Mouse (Mus musculus) megakaryocyte progenitor cell, adult 5-6 weeks (primary cell): ENCODE measurements at regions not wholly inside any gene's neighbourhood (a gene's known extent, or its start where the extent isn't known, plus 50 kb on each side); places are given as distances from the start of the nearest gene placed in this dataset.

Source experiments
- ATAC-seq: replicated peaks from 2 replicates; pipeline ENCODE4 v1.8.0; 2016; ENCODE audit warnings: mild to moderate bottlenecking, moderate TSS enrichment, inconsistent platforms; ENCODE audit not compliant: poor library complexity

DNA sequence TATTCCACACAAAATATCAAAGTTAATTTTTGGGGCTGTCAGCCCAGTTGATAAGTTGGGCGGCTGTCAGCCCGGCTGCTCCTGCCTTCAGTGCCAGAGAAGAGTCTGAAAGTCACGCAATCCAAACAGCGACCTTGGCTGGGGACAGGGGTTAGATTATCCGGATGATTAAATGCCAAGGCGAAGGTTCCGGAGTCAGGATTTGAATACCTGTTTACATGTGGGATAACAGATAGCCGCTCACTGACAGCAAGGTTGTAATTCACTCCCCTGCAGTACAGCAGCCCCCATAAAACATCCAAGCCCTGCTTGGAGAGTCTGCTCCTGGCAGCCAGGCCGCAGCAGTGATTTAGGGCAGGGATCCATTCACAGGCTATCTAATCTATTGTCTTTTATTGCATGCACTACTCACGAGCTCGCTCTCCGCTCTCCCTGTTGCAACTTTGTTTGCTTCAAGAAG is 388.3 kb downstream of the Gm45692 start:
- ATAC-seq = no peak

DNA sequence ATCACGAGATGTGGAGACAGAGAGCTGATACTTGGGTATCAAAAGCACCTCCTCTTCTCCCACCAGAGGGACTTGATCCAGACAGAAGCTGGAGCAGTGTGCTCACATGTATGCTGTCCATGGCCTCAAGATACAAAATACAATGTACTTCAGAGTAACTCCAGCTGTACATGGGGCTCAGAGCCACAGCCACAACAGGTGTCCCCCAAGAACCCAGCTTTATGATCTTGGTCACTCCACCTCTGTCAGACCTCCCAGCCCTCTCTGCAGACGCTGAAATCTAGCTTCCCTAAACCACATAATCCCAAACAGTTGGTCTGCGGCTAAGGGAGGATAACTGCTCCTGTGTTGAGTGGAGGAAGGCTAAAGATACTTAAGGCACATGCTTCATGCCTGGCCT is 389.9 kb downstream of the Gm45692 start:
- no peak for ATAC-seq

DNA sequence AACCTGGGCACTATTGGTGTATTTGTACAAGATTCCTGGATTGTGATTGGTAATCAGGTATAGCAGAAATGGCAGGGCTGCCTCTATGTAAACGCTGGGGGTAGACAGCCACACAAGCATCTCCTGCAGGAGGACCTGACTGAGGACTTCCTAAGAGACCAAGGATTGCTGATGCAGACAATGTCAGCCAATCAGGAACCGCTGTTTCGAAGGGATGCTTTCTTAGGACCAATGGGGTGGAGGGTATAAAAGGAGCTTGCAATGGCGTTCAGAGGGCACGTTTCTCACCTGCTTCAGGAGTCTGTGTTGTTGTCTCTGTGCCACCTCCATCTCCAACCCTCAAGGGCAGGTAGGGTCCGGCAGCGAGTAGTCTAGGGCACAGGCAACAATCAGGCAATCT is 393.7 kb downstream of the Gm45692 start:
- ATAC-seq = no peak

DNA sequence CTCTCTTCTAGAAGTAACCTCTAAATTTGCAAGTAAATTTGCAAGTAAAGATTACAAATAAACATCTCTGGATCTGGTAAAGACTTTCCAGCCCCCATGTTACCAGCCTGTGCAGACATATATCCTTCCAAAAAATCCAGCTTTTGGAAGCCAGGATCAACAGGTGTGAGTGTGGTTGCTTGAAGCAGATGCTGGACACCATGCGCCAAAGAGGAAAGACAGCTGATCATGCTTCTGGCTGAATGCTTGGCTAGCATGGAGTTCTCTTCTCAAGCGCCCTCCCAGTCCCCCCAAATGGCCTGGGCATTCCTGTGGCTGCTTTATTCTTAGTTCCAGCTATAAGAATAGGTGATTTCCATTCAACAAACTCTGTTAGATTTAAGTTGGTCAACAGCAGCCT is 404.9 kb downstream of the Gm45692 start:
- ATAC-seq = no peak

DNA sequence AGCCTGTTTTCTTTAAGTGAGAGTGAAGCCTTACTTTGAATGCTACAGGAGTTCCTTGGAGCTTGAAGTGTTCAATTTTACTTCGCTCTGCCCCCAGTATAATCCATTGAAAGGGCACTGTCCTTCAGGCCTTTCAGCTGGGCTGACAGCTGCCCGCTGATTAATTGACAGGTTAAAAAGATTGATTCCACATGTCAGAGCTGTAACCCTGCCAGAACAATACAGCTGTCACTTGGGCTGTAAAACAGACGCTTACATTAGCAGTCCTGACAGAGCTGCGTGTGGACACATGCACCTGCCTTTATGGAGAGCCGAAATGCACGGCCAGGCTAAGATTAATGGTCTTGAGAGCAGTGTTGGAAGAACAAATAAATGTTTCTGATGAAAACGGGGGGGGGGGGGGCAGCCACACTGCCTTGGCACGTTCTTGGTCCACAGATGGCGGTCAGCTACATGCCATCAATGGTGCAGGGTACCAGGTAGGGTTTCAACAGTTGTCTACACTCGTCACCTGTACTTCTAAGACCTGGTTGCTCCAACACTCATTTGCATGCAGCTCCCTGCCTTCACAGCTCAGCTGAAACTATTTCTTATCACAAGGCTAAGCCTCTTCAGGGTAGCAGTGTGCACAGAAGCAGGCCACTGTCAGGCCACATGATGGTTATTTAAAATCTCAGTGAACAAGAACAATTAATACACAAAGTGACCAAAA is 407.3 kb downstream of the Gm45692 start:
- no peak for ATAC-seq

DNA sequence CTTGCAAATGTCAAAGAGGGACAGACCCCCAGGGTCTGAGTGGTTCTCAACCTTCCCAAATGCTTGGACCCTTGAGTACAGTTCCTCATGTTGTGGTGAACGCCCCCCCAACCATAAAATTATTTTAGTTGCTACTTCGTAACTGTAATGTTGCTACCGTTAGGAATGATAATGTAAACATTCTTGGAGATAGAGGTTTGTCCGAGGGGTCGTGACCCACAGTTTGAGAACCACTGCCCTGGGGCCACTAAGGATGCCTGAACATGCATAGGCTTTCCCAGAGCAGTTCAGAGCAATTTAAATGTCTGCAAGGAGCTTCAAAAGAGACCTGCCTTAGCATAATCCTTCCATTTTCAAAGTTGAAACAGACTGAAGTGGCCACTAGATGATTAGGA is 407.8 kb downstream of the Gm45692 start:
- ATAC-seq = no peak

DNA sequence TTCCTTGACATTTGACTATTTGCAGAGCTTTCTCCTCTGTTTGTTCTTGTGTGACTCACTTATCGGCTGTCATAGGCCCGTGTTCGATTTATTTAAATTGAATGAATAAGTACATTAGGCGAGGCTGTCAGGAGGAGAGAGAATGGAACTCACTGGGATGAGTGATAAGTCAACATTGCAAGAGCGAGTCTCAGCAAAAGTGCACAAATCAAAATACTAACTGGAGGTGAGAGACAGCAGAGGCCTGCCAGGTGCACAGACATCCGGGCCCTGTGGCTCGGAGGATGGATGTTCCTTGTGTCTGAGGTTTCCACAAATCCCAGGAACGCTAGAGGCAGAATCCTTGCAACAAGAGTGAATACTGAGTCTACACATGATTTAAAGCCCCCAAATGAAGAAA is 410.6 kb downstream of the Gm45692 start:
- no peak for ATAC-seq

DNA sequence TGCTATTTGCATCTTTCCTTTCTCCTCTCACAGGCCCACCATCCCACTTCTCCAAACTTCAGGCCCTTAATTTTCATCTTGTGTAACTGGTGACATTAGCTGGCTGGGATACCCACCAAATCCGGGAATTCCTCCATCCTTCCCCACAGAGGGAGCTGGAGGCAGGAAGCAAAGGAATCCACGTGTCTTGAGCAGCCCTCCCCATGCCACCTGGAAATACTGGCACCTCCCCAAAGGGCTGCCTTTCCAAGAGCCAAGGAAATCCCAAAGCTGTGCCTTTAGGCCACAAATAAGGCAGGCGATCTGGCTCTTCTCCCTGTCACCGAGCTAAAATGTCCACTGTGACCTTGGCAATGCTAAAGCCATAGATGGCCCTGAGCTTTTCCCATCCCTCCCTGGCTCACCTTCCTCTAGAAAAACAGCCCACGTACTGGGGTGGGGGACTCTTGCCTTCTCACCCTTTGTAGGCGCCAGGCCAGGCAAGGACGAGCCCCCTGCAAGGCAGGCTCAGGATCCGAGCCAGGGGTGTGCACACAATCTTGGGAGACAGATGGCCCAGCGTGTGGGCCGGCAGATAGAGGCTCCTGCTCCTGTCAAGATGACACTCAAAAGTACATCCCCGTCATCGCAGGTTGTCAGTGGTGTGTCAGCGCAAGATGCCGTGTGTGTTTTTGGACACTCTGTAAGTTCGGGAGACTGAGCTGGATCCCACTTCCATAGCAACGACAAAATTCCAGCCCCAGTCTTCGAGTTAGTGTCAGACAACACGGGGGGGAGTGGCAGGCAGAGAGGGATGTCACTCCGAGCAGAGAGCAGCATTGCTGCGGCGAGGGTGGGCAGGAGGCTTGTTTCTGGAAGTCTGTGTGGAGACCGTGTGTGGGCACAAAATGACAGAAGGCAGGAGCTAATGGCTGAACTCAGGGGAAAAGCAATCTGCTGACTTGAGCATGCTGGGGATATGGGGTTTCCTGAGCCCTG is 414.4 kb downstream of the Gm45692 start:
- ATAC-seq = no peak

DNA sequence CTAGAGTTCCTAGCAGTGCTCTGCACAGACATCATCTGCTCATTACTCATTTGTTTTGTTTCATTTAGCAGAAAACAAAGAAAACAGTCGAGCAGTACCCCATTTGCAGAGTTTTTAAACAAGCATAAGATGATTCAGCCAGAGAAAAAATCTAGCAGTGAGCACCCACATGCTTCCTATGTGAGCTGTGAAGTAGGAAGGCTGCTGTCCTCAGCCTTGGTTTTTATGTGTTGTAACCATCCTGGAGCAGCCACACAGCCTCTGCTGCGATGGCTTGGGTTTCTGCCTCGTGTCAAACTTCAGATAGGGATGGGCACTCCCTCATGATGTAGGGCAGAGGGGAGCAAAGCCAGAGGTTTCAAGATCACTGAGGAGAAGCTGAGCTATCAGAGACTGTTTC is 416.5 kb downstream of the Gm45692 start:
- no peak for ATAC-seq

DNA sequence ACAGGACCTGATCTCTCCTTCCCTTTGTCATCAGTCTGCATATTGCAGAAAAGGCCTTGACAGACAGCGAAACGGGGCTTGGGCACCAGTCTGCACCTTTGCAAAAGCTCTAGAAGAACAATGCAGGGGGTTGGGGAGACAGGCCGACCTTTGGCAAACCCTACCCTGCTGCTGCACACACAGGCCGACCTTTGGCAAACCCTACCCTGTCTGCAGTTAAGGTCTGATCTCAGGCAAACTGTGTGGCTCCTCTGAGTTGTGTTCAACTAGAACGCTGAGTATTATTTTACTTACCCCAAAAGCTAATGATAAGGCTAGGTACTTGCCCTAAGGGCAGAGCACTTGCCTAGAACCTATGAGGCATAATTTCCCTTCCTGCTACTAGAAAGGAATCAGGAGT is 423.4 kb upstream of the Zfp703 start:
- ATAC-seq = no peak

DNA sequence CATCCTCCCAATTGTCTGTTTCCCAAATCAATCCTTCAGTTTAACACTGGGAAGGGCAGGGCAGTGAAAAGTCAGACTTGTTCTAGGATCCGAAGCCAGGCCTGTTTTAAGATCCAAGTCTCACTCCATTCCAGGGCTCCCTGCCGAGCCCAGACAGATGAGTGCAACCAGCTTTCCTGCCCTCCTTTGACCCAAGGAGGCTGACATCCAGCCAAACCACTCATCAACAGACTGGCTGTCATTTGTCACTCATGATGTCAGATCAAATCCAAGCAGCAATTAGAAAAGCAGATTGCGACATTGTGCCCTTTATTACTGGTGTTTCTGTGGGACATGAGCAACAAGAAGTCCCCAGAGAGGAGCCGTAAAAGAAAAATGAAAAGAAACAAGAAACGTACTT is 417.9 kb upstream of the Zfp703 start:
- no peak for ATAC-seq

DNA sequence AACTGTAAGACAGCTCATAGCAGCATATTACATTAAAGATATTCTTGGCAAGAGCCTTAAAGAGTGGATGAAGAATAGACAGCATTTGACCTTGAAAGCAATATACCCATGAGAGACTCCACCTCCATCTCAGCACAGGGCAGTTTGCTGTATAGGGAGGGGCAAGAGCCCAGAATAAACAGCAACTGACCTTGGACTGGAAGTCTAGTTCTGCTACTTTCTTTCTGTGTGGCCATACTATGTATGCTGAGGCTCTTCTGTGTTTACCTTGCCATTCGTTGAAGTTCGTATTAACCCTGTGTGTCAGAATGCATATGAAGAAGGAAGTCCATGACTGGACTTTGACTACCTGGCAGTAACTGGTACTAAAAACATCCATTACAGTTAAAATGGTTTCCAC is 414.0 kb upstream of the Zfp703 start:
- ATAC-seq = no peak

DNA sequence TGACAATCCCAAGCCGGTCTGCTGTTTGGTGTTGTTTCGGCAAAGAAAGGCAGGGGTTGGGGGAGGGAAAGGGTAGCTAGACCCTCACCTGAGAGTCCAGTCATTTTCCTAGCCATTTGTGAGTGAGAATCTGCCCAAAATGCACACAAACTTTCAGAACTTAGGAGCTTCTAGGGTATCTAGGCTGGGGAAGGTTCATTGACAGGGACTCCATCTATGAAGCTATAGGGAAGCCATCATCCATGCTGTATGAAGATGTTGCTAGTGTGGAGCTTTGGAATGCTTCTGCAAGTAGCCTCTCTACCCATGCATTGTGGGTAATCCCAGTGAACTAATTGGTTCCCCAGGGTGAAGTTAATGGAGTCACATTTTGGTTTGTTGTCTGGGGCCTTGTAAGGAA is 412.9 kb upstream of the Zfp703 start:
- ATAC-seq = no peak

DNA sequence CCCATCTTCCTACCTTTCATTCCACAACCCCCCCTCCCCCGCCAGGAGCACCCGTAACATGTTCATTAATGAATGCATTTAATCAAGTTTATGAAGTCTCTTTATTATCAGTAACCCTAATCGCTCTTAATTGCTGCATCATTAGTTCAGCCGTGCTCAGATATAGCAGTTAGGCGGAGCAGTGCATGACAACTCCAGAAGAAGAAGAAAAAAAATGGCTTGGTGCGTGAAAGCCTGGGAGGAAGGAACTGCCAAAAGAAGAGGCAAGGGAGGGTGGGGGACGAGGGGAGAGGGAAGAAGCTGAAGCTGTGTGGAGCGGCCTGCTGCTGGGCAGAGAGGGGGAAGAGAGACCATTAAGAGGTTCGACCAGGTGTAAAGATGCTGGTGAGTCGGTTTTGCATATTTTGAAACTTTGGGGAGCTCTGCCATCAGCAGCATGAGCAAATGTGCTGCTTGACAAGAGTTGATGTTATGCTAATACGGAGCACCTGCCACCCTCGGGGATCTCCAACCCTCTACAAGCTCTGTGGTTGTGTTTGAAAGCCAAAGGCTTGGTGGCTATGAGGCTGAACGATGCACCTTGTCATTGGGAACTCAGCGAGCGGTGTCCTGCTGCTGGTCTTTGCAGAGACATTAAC is 408.6 kb upstream of the Zfp703 start:
- no peak for ATAC-seq

DNA sequence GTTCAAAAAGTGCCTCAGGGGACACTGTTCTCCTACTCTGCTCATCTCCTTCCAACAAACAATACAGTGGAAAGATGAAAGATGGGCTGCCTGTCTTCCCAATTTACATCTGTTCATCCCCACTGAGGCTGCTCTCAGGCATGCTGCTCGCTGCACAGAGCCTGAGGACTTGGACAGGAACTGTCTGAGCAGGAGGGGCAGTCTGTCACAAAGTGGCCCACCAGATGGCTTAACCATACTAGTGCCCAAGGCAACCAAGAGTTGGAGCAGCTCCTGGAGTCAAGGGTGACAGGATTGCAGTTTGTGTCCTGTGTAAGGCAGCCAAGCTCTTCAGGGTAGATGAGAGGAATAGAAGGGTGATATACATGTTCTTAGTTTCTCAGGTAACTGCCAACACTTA is 388.3 kb upstream of the Zfp703 start:
- no peak for ATAC-seq

DNA sequence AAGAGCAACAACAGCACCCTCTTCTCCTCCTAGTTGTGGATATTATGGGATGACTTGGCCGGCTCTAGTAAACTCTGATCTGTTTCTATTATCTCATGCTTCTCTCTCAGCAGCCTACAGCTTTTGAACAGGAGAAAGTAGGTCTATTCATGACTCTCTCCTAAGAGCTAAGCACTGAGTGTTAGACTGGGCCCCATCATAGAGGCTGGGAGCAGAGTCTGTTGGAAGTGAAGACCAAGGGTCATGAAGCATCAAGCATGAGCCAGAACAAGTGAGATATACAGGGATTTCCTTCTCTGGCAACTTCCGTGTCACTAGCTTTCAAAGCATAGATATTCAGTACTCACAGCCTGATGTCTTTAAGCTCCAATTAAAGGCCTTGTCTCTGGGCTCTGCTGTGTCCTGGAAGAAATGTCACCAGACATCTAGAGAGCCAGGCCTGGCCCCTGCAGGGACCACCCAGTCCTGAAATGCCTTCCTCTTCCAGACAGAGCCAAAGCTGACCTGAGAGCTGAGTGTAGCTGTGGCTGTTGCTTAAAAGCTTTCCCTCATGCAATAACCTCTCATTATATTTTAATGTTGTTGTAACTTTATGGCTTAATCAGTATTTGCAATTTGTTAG is 386.4 kb upstream of the Zfp703 start:
- ATAC-seq = no peak

DNA sequence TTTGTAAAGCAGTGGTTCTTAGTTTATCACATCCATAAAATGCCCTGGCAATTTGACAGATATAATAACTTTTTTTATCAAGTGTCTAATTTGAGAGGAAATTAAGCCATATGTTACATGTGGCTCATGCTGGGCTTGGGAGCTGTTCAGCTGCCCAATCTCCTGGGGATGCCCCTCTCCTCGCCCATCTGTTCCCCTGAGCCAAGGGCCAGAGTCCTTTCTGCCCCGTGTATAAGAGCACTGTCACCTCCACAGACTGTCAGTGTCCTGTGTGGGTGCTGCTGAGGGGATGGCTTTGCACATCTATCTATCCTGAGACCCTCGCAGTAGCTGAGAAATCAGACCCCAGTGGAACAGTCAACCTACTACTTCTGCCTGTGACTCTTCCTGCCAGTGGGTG is 385.9 kb upstream of the Zfp703 start:
- ATAC-seq = no peak

DNA sequence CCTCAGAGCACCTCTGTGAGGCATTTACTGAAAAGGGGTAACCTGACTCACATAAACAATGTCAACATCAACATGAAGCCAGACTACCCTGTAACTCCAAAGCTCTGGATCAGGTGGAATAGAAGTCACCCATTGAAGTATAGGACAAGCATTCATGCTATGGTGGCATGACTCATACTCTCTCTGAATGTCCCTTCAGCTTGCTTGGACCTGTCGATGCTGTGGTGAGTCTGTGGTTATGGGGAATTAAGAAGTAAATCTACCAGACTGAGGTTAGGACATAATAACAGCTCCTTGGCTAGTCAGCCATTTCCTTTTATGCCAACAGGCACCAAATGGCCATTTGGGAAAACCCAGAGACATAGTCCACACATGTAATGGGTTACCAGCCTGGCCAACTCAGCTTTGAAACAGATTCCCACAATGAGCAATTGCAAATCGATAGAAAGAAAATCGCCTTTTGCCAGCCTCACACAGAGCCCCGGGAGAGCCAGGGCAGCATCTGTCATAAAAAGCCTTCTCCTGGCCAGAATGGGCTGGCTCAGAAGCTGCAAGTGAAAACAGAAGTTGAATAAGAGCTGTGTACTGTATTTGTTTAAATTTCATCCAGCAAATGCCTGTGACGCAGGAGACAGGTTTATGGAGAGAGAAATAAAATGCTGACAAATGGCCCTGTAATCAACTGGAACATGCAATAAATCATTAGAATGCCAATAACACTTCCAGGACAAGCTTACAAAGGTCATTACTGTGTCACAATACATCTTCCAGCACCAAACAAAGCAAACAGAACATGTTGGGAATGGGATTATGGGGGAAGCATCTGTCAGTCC is 383.4 kb upstream of the Zfp703 start:
- peak; percentile 58; the same call in 1 of the 2 replicates for ATAC-seq

DNA sequence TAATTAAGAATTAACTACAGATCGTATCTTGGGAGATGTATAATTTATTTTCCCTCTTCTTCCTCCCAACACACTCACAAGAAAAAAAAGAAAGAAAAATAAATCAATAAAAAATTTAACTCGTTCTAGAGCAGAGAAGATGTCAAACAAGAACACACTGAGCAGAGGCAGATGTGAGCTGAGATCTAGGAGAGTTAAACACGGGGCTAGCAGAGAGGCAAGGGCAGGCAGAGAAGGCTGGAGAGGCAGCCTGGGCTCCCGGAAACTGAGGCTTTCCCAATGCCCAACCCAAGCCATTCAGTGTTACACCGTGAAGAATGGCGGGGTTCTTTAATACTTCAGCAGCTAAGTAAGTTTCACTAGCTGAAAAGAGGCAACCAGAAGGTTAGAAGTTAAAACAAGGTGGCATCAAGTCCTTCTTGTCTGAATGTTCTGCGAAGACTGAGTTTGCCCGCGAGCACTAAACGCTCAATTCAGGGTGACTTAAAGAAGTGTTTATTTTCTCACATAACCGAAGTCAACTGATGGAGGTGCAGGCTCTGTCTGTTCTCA is 382.7 kb upstream of the Zfp703 start:
- ATAC-seq = no peak

DNA sequence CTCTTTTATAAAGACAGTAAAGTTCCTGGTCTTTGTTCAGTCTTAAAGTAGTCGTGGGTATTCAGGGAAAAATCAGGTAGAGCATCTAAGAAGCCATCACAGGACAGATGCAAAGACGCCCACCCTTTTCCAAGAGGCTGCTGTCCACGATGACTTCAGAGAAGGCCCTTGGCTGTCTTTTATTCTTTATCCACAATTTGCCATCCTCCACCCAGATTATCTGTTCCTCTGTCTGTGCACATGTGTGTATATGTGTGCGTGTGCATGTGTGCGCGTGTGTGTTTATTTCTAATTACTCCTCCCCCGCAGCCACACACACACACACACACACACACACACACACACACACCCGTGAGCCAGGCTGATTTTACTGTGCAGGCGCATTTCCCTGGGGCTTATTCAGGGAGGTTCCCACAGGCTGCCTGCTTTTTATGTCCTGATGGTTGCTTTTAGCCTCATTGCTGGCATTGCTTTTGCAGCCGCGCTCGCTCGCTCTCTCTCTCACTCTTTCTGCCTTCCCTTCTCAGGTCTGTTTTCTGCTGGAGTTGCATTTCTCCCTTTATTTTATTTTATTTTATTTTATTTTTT is 381.6 kb upstream of the Zfp703 start:
- ATAC-seq = no peak
